Mouse (Mus musculus): ENCODE measurements around the gene Myoc.
"Not testable (repeated sequence)": the region's sequence is repeated elsewhere in the genome, so short reads cannot be mapped to it uniquely, and the experiment has no call there.

Gene Myoc

DNA sequence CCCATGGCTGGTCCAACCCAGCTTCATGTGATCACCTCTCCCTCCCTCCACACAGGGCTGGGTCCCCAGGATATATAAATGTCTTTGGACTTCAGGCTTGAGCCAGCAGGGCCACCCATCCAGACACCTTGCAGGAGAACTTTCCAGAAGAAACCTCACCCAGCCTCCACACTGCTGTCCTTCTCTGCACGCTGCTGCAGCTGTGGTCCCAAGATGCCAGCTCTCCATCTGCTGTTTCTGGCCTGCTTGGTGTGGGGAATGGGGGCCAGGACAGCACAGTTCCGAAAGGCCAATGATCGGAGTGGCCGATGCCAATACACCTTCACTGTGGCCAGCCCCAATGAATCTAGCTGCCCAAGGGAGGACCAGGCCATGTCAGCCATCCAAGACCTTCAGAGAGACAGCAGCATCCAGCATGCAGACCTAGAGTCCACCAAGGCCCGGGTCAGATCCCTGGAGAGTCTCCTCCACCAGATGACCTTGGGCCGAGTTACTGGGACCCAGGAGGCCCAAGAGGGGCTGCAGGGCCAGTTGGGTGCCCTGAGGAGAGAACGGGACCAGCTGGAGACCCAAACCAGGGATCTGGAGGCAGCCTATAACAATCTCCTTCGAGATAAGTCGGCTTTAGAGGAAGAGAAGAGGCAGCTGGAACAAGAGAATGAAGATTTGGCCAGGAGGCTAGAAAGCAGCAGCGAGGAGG lies at the start of gene Myoc:
TSS of gene Myoc (plus strand) at position 105 of the 700 bp plus-strand sequence.
- in situ Hi-C loops (cut with MboI) = no loop called here

- in situ Hi-C loops (cut with MboI) = no loop called here
These were observed 49.5 kb upstream of the Myoc start for GRCm38 (mm10) chr1:162589443-162589842.

- in situ Hi-C loops (cut with MboI) = no loop called here
These were observed 48.4 kb upstream of the Myoc start for GRCm38 (mm10) chr1:162590415-162590997.

DNA sequence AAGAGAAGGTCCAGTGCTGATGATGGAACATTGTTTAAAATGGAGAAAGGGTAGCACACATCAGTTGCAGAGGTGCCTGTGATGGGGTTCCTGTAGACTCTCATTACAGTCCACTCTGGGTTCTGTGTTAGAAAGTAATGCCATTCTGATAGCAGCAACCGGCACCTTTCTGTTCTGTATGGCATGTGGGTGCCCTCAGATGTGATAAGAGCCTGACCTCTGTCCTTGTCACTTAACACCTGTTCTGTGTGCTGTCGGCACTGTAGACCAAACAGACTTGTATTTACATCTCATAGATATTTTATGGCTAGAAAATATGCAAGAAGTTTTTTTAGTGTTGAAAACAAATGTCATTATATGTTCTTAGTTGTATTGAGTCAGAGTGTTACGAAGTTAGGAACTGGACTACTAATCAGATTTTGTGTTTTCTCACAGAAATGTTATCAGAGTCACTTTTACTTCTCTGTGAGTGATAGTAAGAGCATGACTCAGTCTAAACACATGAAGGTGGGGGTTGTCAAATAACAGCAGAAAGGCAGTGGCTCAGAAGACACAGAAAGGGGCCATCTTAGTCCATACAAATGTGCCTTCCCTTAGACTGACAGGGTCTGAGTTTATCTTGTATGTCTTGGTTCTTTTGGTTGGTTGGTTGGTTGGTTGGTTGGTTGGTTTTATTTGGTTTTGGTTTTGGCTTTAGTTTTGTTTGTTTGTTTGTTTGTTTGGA lies 41.4 kb upstream of the Myoc start:
- in situ Hi-C loops (cut with MboI) = no loop called here

DNA sequence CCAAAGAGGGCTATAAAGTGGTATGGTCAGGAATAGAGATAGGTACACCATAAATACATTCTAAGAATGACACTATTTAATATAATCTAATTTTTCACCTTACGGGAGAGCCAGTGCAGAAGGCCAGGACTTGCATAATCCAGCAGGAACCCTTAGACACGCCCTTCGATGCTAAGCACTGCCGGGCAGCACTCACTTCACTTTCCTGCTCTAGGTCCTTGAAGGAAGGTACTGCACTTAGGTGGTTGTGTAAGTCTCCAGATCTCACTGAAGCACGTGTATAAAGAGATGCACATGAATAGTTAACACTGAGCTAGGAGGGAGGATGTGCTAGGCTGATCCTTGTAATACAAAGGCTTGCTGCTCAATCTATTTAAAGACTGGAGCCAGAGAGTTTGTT lies 39.3 kb upstream of the Myoc start:
- in situ Hi-C loops (cut with MboI) = no loop called here

DNA sequence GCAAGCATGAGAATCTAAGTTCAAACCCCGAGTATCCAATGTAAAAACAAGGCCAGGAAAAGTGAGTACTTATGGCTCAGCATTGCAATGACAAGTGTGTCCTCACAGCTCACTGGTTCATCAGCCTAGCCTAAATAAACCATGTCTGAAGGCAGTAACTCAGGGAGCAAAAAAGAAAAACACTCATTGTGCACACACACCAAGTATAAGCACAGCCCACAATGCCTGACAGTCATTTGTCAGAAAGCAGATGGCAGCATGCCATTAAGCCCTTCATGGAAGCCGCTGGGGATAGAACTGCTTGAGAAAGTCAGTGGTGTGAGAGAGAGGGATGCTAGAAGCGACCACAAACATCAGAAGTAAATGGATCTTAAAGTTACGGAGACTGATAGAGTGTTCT lies 37.7 kb upstream of the Myoc start:
- in situ Hi-C loops (cut with MboI) = no loop called here

- in situ Hi-C loops (cut with MboI) = no loop called here
These were observed 30.8 kb upstream of the Myoc start for GRCm38 (mm10) chr1:162608127-162608526.

DNA sequence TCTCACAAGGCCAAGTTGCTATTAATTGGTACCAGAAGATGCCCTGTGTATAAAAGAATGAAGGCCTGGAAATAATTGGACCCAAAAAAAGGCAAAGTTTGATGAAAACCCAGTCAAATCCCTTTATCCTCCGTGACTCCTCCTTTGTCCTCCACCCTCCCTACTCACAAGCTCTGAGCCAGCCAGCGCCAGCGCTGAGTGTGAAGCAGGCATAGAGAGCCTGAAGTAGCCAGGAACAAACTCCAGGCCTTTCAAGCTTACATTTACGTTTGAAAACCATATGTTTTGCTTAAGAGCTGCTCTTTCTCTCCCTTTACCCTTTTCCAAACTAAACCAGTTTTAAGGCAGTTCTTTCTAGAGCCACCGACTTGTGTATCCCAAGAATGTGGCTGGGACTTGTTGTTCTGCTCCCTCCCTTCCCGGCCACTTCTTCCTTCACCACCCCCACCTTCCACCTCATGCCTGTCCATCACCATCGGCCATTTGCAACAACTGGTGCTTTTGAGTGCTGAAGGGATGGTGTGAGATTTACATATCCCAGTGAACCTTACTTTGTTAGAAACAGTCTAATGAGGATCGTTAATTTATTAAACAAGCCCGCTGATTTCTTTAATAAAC lies 29.2 kb upstream of the Myoc start:
- in situ Hi-C loops (cut with MboI) = no loop called here

DNA sequence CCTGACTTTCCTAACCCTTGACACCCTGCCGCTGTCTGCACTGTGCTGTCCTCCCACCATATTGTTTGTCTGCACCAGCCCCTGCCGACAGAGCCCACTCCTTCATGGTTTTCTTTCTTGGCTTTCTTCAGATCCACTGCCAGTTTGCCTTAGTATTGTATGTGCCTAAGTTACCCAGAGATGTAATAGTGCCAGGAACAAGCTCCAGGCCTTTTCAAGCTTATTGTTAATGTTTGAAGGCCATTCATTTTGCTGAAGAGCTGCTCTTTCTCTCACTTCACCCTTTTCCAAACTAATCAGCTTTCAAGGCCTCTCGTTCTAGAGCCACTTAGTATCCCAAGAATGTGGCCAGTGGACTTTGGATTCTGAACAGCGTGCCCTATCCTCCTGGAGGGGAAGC lies 27.8 kb upstream of the Myoc start:
- in situ Hi-C loops (cut with MboI) = no loop called here

GRCm38 (mm10) chr1:162615511-162615910 lies 23.4 kb upstream of the Myoc start:
- in situ Hi-C loops (cut with MboI) = no loop called here

DNA sequence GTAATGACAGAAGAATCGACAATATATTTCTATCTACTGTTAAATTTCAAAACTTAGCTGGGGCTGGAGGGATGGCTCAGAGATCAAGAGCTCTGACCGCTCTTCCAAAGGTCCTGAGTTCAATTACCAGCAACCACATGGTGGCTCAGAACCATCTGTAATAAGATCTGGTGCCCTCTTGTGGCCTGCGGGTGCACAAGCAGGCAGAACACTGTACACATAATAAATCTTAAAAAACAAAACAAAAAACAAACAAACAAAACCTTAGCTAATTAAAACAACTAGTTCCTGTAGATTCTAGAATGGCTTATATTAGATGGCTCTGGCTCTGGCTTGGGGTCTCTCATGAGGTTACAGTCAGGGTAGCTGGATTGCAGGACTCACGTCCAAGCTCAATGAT lies 18.5 kb upstream of the Myoc start:
- in situ Hi-C loops (cut with MboI) = no loop called here

- in situ Hi-C loops (cut with MboI) = no loop called here
These were observed 15.1 kb upstream of the Myoc start for GRCm38 (mm10) chr1:162623895-162624294.

DNA sequence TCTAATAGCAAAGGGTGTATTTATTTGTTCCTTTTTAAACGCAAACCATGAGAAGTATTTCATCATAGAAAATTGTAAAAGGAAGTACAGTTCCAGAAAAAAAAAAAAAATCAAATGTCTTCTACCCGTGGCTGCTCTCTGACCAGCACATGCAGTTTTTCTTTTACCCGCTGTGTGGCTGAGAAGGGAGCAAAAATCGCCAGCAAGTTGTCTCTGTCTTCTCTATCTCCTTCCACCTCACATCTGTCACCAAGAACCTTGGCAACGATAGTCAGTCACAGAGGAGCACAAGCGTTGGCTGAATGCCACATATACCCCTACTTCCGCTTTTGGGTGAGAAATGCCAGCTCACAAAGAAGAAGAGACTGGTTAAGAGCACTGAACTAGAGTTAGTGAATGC lies 13.7 kb upstream of the Myoc start:
- in situ Hi-C loops (cut with MboI) = no loop called here

GRCm38 (mm10) chr1:162627821-162628220 lies 11.1 kb upstream of the Myoc start:
- in situ Hi-C loops (cut with MboI) = not testable (repeated sequence)

DNA sequence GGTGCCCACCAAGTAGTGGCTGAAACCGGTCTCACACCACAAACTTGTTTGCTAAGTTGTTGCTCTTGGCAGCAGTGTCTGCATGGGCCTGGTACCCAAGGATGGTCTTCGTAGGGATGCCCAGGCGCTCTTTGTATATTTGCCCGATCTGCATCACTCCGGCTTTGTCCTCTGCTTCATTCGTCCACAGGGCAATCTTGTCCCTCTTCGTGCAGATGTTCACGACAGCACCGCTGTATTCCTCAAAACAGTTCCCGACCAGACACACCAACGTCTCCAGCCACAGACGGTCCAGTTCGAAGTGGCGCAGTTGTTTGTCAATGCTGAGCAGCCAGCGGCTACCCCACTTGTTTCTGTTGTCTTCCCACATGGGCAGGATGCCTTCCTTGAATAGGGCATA lies 10.6 kb upstream of the Myoc start:
- in situ Hi-C loops (cut with MboI) = not testable (repeated sequence)

DNA sequence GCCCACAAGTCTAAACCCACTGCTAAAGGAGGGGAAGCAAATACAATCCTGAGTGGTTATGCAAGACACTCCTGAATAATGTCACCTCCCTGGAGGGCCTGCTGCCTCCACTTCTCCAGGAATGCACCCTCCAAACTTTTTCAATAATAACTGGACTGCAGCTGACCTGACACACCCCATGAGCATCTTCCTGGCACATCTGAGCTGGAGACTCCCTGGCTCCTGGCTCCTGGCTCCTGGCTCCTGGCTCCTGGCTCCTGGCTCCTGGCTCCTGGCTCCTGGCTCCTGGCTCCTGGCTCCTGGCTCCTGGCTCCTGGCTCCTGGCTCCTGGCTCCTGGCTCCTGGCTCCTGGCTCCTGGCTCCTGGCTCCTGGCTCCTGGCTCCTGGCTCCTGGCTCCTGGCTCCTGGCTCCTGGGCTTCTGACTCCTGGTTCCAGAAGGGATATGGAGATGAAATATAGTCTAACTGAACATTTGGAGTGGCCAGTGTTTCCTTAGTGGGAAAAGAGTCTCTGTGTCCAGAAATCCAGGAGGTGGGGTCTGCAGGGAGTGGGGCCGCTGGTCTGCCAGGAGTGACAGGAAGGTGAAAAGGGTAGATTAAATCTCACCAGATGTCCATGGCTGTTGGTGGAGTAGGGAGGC lies 3.5 kb upstream of the Myoc start:
- in situ Hi-C loops (cut with MboI) = not testable (repeated sequence)

DNA sequence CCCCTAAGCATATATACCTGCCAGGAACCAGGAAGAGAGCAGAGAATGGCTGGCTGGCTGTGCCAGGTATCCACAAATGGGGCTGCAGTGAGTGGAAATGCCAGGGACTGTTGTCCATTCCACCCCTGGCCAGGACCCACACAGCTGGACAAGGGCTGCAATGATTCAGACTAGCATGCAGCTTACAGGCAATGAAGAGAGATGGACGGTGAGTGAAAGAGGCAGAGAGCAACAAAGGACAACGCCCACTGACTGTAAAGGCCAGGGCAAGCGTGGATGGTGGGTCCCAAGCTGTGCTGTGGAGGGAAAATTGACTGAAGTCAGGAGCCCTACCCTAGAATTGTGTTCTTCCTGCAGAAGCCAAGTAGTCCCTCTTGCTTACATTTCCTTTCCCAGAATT lies 2.4 kb upstream of the Myoc start:
- in situ Hi-C loops (cut with MboI) = no loop called here

- in situ Hi-C loops (cut with MboI) = no loop called here
These were observed 420 bp upstream of the Myoc start for GRCm38 (mm10) chr1:162638535-162638934.

DNA sequence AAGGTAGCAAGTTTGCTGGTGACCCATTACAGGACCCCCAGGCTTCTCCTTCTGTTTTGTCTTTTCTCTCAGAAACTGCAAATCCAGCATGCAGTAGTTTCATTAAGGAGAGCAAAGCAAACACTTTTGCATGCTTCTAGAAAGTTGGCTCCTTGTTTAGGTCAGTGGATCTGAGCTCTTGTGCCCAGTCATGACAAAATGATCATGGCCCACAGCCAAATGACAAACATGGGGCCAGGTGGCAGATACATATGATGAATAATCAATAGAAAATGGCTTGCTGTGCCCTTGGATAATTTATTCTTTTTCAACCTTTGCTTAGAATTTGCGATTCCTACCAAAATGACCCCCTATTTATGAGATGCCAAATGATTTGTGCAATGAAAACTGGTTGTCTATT lies 906 bp downstream of the Myoc start:
- in situ Hi-C loops (cut with MboI) = no loop called here

- in situ Hi-C loops (cut with MboI) = no loop called here
These were observed 3.6 kb downstream of the Myoc start for GRCm38 (mm10) chr1:162642591-162642990.

GRCm38 (mm10) chr1:162643752-162644151 lies 4.8 kb downstream of the Myoc start:
- in situ Hi-C loops (cut with MboI) = no loop called here

DNA sequence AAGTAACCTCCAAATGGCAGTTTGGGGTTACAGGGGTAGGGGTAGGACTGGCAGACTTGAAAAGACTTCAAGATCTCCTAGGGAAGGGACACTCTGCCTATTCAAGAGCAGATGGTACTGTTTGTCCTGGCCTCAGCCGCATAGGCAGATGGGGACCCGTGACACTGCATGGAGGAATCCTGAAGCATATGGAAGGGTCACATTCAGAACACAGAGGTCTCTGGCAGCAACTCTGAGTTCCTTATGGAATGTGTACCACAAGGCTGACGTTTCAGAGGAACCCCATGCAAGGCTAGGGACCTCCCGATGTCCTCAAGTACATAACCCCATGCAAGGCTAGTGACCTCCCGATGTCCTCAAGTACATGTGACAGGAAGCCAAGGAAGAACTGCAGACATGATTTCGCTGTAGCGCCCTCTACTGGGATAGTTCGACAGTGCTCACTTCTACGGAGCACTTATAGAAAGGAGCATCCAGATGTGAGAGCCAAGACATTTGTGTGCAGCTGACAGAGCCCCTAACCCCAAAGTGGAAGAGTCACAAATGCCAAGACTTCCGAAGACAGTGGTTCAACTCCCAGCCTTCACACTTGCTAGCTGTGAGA lies 7.2 kb downstream of the Myoc start:
- in situ Hi-C loops (cut with MboI) = no loop called here

All from mature B cell (primary cell).